Mouse (Mus musculus) olfactory bulb, adult 2 months (tissue): Measurements from ENCODE around the gene Tmem231. TPM values are rescaled to one million over a fixed set of nuclear protein-coding genes. Genes with fewer than 3 reads are reported as not detected.

Experiments
- H3K27ac ChIP-seq: fragments of 200-500 bp; 2 replicates; pipeline ENCODE4 v1.5.1; 2012; ENCODE audit warnings: low read depth, low read length; ENCODE audit not compliant: insufficient read depth
- H3K4me1 ChIP-seq: fragments of 200-500 bp; 2 replicates; pipeline ENCODE4 v1.6.1; 2012; ENCODE audit warnings: low read length; ENCODE audit not compliant: control insufficient read depth, insufficient read depth
- H3K4me3 ChIP-seq: fragments of 200-500 bp; 2 replicates; pipeline ENCODE4 v1.5.1; 2012; ENCODE audit warnings: mild to moderate bottlenecking, low read depth, low read length, moderate library complexity; ENCODE audit not compliant: insufficient read depth
- CTCF ChIP-seq: fragments of 200-500 bp; IDR thresholded peaks from 2 replicates; pipeline ENCODE4 v1.5.1; 2012; ENCODE audit warnings: low read depth, mild to moderate bottlenecking, low read length, moderate library complexity; ENCODE audit not compliant: insufficient read depth
- POLR2A ChIP-seq: fragments of 200-500 bp; IDR thresholded peaks from 2 replicates; pipeline ENCODE4 v1.6.1; 2012; ENCODE audit warnings: mild to moderate bottlenecking, low read depth, low read length, moderate library complexity; ENCODE audit not compliant: insufficient read depth
- WGBS: fragments of 180-500 bp; shearing (Covaris S2); methylation state at CpG from one replicate; pipeline ENCODE4 v1.1.7; 2018; 5-methylcytosine and 5-hydroxymethylcytosine counted together
- polyA plus RNA-seq: library from polyadenylated mRNA; stranded (reverse); fragments of >200 nt; gene quantifications from 2 replicates; pipeline ENCODE4 v1.2.4, GENCODE M21; 2012; ENCODE audit warnings: low replicate concordance; ENCODE audit not compliant: missing spikeins, insufficient read depth, insufficient read length

Gene Tmem231
- not detected in 2 replicates for polyA plus RNA-seq

DNA sequence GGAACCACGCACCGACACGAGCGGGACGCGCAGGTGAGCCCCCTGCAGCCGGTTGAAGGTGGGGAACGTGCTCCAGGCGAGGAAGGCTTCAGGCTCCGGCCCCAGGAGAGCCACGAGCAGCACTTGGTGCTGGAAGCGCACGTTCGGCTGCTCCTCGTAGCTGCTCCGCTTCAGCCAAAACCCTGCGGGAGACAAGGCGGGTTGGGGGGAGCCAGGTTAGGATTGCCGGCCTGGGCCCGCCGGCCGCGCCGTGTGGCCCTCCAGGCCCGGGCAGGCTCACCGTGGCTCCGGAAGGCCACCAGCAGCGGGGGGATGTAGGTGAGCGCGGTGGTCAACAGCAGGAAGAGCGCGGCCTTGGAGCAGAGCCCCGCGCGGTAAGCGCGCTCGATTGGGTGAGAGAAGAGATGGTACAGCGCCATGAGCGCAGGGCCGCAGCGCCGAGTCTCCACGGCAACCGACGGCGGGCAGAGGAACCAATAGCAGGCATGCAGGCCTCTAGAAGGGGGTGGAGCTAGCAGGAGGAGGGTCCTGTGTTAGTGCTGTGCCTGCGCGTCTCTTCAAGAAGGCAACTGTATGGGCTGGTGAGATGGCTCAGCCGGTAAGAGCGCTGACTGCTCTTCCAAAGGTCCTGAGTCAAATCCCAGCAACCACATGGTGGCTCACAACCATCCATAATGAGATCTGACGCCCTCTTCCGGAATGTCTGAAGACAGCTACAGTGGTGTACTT lies at the start of gene Tmem231:
Gene Tmem231 (minus strand): TSS at position 534 of the 729 bp plus-strand sequence.
- peak within 1 kb of the TSS; percentile 14; the same call in 1 of the 2 replicates for H3K27ac ChIP-seq
- TF ChIP-seq POLR2A, result peak; percentile 75; the same call in 1 of the 2 replicates
- no peak for TF ChIP-seq CTCF
- H3K4me3 ChIP-seq, result peak within 1 kb of the TSS; percentile 73

DNA sequence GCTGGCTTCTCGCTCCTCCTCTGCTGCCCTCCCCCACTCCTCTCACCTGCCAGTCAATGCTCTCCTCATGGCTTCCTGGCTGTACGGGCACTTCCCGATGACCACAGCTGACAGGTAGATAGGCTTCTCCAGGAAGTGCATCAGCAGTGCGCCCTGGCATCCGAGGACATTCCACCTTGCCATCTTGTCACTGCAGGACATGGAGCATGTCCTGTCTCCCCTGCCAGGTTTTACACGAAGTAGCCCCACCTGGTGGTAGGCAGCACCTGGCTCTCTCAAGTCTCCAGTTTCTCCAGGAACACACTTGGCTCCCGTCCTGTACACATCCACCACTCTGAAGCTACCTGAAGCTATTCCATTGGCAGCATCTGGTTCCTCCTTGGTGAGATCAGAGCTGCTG lies 48.4 kb upstream of the Tmem231 start:
- peak overlapping the region; percentile 81 for H3K27ac ChIP-seq
- WGBS, result 65% methylated on average over 7 of the region's 7 CpGs
- TF ChIP-seq POLR2A, result no peak
- no peak for TF ChIP-seq CTCF
- no peak overlapping the region for H3K4me3 ChIP-seq
- H3K4me1 ChIP-seq, result peaks cover 26% of the 10 kb centered on the region

More for the DNA sequence above, at the start of gene Tmem231:
- H3K4me1 ChIP-seq, result peaks cover 13% of the 10 kb centered on the region
- under 1% methylated on average over 53 of the region's 53 CpGs for WGBS

DNA sequence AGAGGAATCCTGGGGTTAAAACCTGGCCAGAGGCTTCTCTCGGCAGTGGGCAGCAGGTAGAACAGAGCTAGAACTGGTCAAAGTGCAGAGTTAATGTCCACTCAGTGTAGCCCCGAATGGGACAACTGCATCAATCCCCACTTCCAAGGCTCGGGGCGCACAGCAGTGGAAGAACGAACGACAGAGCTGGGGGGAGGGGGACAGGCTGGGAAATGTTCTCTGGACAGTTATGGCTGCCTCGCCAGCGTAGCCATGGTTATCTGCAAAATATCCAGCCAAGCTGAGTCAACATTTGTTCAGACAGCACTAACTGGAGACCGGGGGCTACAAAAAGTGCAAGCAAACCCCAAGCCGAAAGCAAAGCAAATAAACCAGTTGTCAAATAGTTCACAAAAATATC lies 44.5 kb upstream of the Tmem231 start:
- H3K27ac ChIP-seq, result no peak overlapping the region
- peaks cover 10% of the 10 kb centered on the region for H3K4me1 ChIP-seq
- H3K4me3 ChIP-seq, result no peak overlapping the region
- WGBS, result 73% methylated on average over 10 of the region's 10 CpGs
- no peak for TF ChIP-seq POLR2A
- TF ChIP-seq CTCF, result no peak

DNA sequence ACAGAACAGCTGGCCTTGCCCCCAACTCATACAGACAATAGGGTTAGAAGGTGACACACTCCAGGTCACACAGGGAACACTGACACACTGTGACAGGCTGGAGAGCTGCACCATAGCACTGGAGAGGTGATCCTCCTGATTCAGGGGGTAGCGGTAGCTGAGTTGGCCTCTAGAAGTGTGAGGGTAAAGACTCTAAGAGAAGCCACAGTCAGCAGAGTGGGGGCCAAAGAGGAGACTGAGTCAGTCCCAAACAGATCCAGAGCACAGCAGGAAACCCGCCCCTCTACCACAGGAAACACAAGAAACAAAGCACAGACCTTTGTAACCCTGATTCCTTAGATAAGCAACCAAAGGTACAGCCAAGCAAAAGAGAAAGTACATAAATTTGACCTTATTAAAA lies 42.6 kb upstream of the Tmem231 start:
- Histone ChIP-seq H3K4me3 (no peak overlapping the region), H3K4me1 (no peaks in the 10 kb centered on the region; the same call in 1 of the 2 replicates), H3K27ac (no peak overlapping the region)
- TF ChIP-seq POLR2A (no peak), CTCF (no peak)
- 86% methylated on average over 2 of the region's 2 CpGs for WGBS

DNA sequence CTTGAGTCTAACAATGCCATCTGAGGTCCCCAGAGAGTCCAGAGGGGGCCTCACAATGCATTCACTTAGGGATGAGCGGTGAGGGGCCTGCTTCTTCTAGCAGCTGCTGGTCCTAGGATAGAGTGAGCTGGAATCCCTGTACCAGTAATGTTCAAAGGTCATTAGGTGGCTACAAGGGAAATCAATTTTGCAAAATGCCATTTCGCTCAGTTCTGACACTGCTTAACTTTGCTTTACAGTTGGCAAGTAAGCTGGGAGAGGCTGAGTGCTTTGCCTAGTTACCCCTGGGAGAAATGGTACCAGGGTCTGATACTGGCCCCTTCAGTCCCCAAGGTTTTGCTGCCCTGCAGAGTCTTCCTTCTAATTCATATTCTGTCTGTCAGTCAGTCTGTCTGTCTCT lies 42.0 kb upstream of the Tmem231 start:
- Histone ChIP-seq H3K27ac (no peak overlapping the region), H3K4me1 (no peaks in the 10 kb centered on the region; the same call in 1 of the 2 replicates), H3K4me3 (no peak overlapping the region)
- no peak for TF ChIP-seq CTCF
- TF ChIP-seq POLR2A, result no peak
- 96% methylated on average over 2 of the region's 2 CpGs for WGBS

DNA sequence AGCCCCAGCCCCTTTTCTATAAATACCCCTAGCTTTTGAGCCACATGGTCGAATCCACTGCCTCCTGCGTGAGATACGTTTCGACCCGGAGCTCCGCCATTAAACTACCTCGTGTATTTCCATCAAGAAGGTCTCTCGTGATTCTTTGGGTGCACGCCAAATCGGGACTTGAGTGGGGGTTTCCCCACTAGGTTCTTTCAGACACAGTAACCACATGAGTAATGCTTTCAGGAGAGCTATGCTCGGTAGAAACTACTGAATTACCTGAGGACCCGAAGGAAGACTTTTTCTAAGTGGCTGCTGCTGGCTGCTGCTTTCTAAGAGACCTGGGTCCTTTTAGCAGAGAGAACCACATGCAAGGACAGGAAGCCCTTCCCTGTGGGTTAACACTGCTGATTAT lies 40.5 kb upstream of the Tmem231 start:
- Histone ChIP-seq H3K27ac (no peak overlapping the region), H3K4me3 (no peak overlapping the region), H3K4me1 (peaks cover 6% of the 10 kb centered on the region)
- WGBS, result 95% methylated on average over 12 of the region's 12 CpGs
- no peak for TF ChIP-seq POLR2A
- TF ChIP-seq CTCF, result no peak

DNA sequence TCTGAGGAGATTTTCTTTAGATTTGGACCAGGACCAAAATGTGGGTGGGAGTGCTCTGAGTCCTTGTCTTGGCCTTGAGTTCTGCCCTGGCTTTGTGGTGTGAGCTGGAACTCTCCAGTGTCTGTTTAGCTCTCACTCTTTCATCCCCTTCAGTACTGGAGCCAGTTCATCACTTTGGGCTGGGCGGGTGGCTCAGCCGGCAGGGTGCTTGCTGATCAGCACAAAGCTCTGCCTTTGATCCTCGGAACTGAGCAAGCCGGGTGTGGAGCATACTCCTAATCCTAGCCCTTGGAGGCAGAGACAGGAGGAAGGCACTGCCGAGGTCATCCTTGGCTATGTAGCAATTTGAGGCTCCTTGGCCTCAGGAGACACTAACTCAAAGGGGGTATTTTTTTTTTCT lies 35.3 kb upstream of the Tmem231 start:
- Histone ChIP-seq H3K4me3 (no peak overlapping the region), H3K4me1 (peaks cover 18% of the 10 kb centered on the region), H3K27ac (no peak overlapping the region)
- 54% methylated on average over 5 of the region's 5 CpGs for WGBS
- TF ChIP-seq CTCF (no peak), POLR2A (no peak)

DNA sequence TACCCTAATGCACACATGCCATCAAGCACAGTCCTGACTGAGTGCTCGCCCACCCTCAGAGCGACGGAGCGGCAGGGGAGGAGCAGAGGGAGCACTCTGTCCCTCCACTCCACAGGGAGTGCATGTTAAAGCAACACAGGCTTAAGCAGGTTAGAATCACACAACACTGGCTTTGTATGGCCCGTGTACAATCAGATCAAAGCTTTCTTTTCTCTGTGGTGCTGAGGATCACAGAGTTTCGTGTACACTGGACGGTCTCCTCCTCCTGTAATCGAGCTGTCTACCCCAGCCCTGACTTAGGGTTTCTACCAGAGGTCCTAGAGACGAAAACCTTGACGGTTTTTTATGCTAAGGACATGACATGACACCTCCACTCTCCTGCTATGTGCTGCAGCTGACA lies 34.9 kb upstream of the Tmem231 start:
- Histone ChIP-seq H3K27ac (no peak overlapping the region), H3K4me1 (peaks cover 18% of the 10 kb centered on the region), H3K4me3 (no peak overlapping the region)
- TF ChIP-seq CTCF (no peak), POLR2A (no peak)
- WGBS, result 86% methylated on average over 10 of the region's 10 CpGs

DNA sequence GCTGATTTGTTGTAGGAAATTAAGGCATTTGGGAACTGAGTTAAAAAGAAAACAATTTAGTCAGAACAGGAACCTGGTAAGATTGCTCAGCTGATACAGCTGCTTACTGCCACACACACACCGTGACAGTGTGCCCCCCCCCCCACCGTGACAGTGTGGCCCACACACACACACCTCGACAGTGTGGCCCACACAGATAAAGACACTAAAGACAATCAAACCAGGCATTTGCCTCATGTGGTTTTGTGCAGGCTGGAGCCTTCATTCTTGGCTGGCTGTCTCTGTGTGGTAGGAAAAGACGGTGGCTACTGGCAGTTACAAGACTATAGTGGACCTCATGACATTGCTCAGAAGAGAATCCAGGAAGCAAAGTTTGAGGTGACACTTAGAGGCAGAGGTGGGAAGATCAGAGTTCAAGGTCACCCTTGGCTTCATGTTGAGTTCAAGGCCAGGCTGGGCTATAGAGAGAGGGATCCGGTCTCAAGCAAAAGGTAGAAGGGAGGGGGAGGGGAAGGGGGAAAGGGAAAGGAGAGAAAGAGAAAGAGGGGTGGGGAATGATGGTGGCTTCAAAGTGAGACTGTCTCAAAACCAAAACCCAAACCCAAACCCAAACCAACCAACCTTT lies 33.7 kb upstream of the Tmem231 start:
- Histone ChIP-seq H3K4me3 (no peak overlapping the region), H3K27ac (no peak overlapping the region), H3K4me1 (peaks cover 22% of the 10 kb centered on the region)
- 69% methylated on average over 5 of the region's 5 CpGs for WGBS
- TF ChIP-seq POLR2A, result no peak
- no peak for TF ChIP-seq CTCF
